Mouse (Mus musculus): ENCODE measurements around the gene Sptbn1. TPM values are rescaled to one million over a fixed set of nuclear protein-coding genes. Genes with fewer than 3 reads are reported as not detected.
"Not testable (repeated sequence)": the region's sequence is repeated elsewhere in the genome, so short reads cannot be mapped to it uniquely, and the experiment has no call there.

Gene Sptbn1
- polyA plus RNA-seq, 3 experiments from 2014 or later = 72.4 to 101 (median 89.7) TPM

GRCm38 (mm10) chr11:30255211-30255610 is 12.8 kb downstream of the Sptbn1 start:
- not testable (repeated sequence) for ATAC-seq

- ATAC-seq = no peak
Measured at GRCm38 (mm10) chr11:30251294-30251904, 16.6 kb downstream of the Sptbn1 start.

GRCm38 (mm10) chr11:30249452-30250016 is 18.4 kb downstream of the Sptbn1 start:
- ATAC-seq = no peak

GRCm38 (mm10) chr11:30247106-30247505 is 20.9 kb downstream of the Sptbn1 start:
- ATAC-seq = no peak

GRCm38 (mm10) chr11:30246161-30246560 is 21.8 kb downstream of the Sptbn1 start:
- no peak for ATAC-seq

- ATAC-seq = no peak
Measured at GRCm38 (mm10) chr11:30244172-30244571, 23.8 kb downstream of the Sptbn1 start.

GRCm38 (mm10) chr11:30243591-30243990 is 24.4 kb downstream of the Sptbn1 start:
- ATAC-seq = no peak

GRCm38 (mm10) chr11:30240861-30241260 is 27.1 kb downstream of the Sptbn1 start:
- no peak for ATAC-seq

- no peak for ATAC-seq
Measured at GRCm38 (mm10) chr11:30237960-30238359, 30.0 kb downstream of the Sptbn1 start.

- no peak for ATAC-seq
Measured at GRCm38 (mm10) chr11:30236681-30237242, 31.2 kb downstream of the Sptbn1 start.

GRCm38 (mm10) chr11:30235666-30236065 is 32.3 kb downstream of the Sptbn1 start:
- ATAC-seq = no peak

- no peak for ATAC-seq
Measured at GRCm38 (mm10) chr11:30235218-30235617, 32.8 kb downstream of the Sptbn1 start.

GRCm38 (mm10) chr11:30233946-30234345 is 34.0 kb downstream of the Sptbn1 start:
- ATAC-seq = no peak

GRCm38 (mm10) chr11:30232082-30232481 is 35.9 kb downstream of the Sptbn1 start:
- no peak for ATAC-seq

GRCm38 (mm10) chr11:30231336-30231735 is 36.6 kb downstream of the Sptbn1 start:
- ATAC-seq = no peak

GRCm38 (mm10) chr11:30230330-30230771 is 37.6 kb downstream of the Sptbn1 start:
- ATAC-seq = no peak

GRCm38 (mm10) chr11:30226756-30227155 is 41.2 kb downstream of the Sptbn1 start:
- no peak for ATAC-seq

- no peak for ATAC-seq
Measured at GRCm38 (mm10) chr11:30224599-30224998, 43.4 kb downstream of the Sptbn1 start.

GRCm38 (mm10) chr11:30222636-30223035 is 45.3 kb downstream of the Sptbn1 start:
- peak; percentile 79 for ATAC-seq

GRCm38 (mm10) chr11:30221043-30221442 is 46.9 kb downstream of the Sptbn1 start:
- no peak for ATAC-seq

GRCm38 (mm10) chr11:30218386-30218785 is 49.6 kb downstream of the Sptbn1 start:
- ATAC-seq = no peak

- peak; percentile 21 for ATAC-seq
Measured at GRCm38 (mm10) chr11:30217496-30217895, 50.5 kb downstream of the Sptbn1 start.

- no peak for ATAC-seq
Measured at GRCm38 (mm10) chr11:30211663-30212416, 56.1 kb downstream of the Sptbn1 start.
